Mouse (Mus musculus) brain, embryonic 14.5 days (tissue): Measurements from ENCODE around the gene Dhx32. TPM values are rescaled to one million over a fixed set of nuclear protein-coding genes. Genes with fewer than 3 reads are reported as not detected.
"Not testable (repeated sequence)": the region's sequence is repeated elsewhere in the genome, so short reads cannot be mapped to it uniquely, and the experiment has no call there.

Source experiments
- DNase-seq: peaks from one replicate; pipeline ENCODE4 v3.0.0-alpha.2; 2011; ENCODE audit warnings: low read depth
- CTCF ChIP-seq: fragments of 200-500 bp; IDR thresholded peaks from 2 replicates; pipeline ENCODE4 v1.5.1; 2012; ENCODE audit warnings: inconsistent platforms, mild to moderate bottlenecking, moderate library complexity, borderline replicate concordance; ENCODE audit not compliant: insufficient read depth, insufficient read length; ENCODE audit errors: extremely low read depth
- POLR2A ChIP-seq: fragments of 200-500 bp; IDR thresholded peaks from 2 replicates; pipeline ENCODE4 v1.6.1; 2012; ENCODE audit warnings: mild to moderate bottlenecking, inconsistent platforms, borderline replicate concordance; ENCODE audit not compliant: poor library complexity, insufficient read depth, insufficient read length, severe bottlenecking; ENCODE audit errors: extremely low read depth
- polyA plus RNA-seq: library from polyadenylated mRNA; depleted of rRNA; stranded (reverse); fragments of >200 nt; gene quantifications from 2 replicates; pipeline ENCODE4 v1.2.3, GENCODE M21; 2012

The Dhx32 gene
- polyA plus RNA-seq, 1 experiment, result 31.6 TPM

- TF ChIP-seq CTCF (no peak), POLR2A (no peak)
Observed at GRCm38 (mm10) chr7:133720616-133721015, 61.9 kb downstream of the Dhx32 start.

GRCm38 (mm10) chr7:133718580-133718979 lies 63.9 kb downstream of the Dhx32 start:
- DNase-seq, result no peak
- TF ChIP-seq CTCF, result no peak
- no peak for TF ChIP-seq POLR2A

More at GRCm38 (mm10) chr7:133720616-133721015, 61.9 kb downstream of the Dhx32 start:
- DNase-seq, result no peak

- DNase-seq, result no peak
- no peak for TF ChIP-seq POLR2A
Observed at GRCm38 (mm10) chr7:133715387-133715786, 67.1 kb downstream of the Dhx32 start.

- peak; percentile 12 for DNase-seq
- TF ChIP-seq POLR2A (no peak), CTCF (no peak)
Observed at GRCm38 (mm10) chr7:133707301-133707700, 75.2 kb downstream of the Dhx32 start.

GRCm38 (mm10) chr7:133703906-133704305 lies 78.6 kb downstream of the Dhx32 start:
- TF ChIP-seq POLR2A, result no peak
- TF ChIP-seq CTCF, result no peak
- no peak for DNase-seq

GRCm38 (mm10) chr7:133702333-133702732 lies 80.2 kb downstream of the Dhx32 start:
- DNase-seq, result no peak
- no peak for TF ChIP-seq CTCF
- no peak for TF ChIP-seq POLR2A

- DNase-seq, result no peak
- no peak for TF ChIP-seq CTCF
- TF ChIP-seq POLR2A, result no peak
Observed at GRCm38 (mm10) chr7:133701366-133701765, 81.2 kb downstream of the Dhx32 start.

GRCm38 (mm10) chr7:133699885-133700284 lies 82.6 kb downstream of the Dhx32 start:
- no peak for DNase-seq
- TF ChIP-seq CTCF, result no peak
- no peak for TF ChIP-seq POLR2A

GRCm38 (mm10) chr7:133698021-133698709 lies 84.4 kb downstream of the Dhx32 start:
- DNase-seq, result no peak
- no peak for TF ChIP-seq POLR2A
- TF ChIP-seq CTCF, result no peak

- not testable (repeated sequence) for DNase-seq
Observed at GRCm38 (mm10) chr7:133685644-133686043, 96.9 kb downstream of the Dhx32 start.

- TF ChIP-seq CTCF (no peak), POLR2A (no peak)
- DNase-seq, result no peak
Observed at GRCm38 (mm10) chr7:133684701-133685100, 97.8 kb downstream of the Dhx32 start.

- DNase-seq, result no peak
Observed at GRCm38 (mm10) chr7:133684110-133684509, 98.4 kb downstream of the Dhx32 start.

More at GRCm38 (mm10) chr7:133684110-133684509, 98.4 kb downstream of the Dhx32 start:
- no peak for TF ChIP-seq POLR2A
- TF ChIP-seq CTCF, result peak; percentile 20; the same call in 1 of the 2 replicates
